Mouse (Mus musculus): ENCODE data around the gene Exog. TPM values are rescaled to one million over a fixed set of nuclear protein-coding genes. Genes with fewer than 3 reads are reported as not detected.

Gene Exog
- polyA plus RNA-seq, 1 experiment from 2014 or later, result 42.3 TPM

GRCm38 (mm10) chr9:119419852-119420438 lies 24.8 kb upstream of the Exog start:
- peaks cover 67% of the 10 kb centered on the region for H3K4me1 ChIP-seq

GRCm38 (mm10) chr9:119425217-119425975 lies 19.3 kb upstream of the Exog start:
- Histone ChIP-seq H3K4me3 (no peak overlapping the region), H3K27ac (peak overlapping the region; percentile 52; the same call in 1 of the 2 replicates), H3K9me3 (no peaks in the 10 kb centered on the region), H3K9ac (no peak overlapping the region; the same call in 1 of the 2 replicates), H3K36me3 (peaks cover 29% of the 10 kb centered on the region), H3K4me1 (peaks cover 55% of the 10 kb centered on the region), H3K27me3 (no peaks in the 10 kb centered on the region), H3K4me2 (replicated peaks) (peak overlapping the region; percentile 30; the same call in 1 of the 2 replicates)
- peak; percentile 88 for ATAC-seq (ENCODE audit: low FRiP score, low read depth)
- 25% methylated on average over 7 of the region's 7 CpGs for WGBS

More at GRCm38 (mm10) chr9:119419852-119420438, 24.8 kb upstream of the Exog start:
- no peak overlapping the region for H3K4me2 ChIP-seq (replicated peaks)
- H3K27ac ChIP-seq, result no peak overlapping the region
- no peak for ATAC-seq (ENCODE audit: low FRiP score, low read depth)
- H3K4me3 ChIP-seq, result no peak overlapping the region
- no peaks in the 10 kb centered on the region for H3K9me3 ChIP-seq
- H3K36me3 ChIP-seq, result no peaks in the 10 kb centered on the region
- no peaks in the 10 kb centered on the region for H3K27me3 ChIP-seq
- 82% methylated on average over 12 of the region's 12 CpGs for WGBS
- H3K9ac ChIP-seq, result no peak overlapping the region

- Histone ChIP-seq H3K9me3 (no peaks in the 10 kb centered on the region), H3K27me3 (no peaks in the 10 kb centered on the region), H3K4me1 (peaks cover 49% of the 10 kb centered on the region), H3K4me3 (no peak overlapping the region), H3K9ac (no peak overlapping the region; the same call in 1 of the 2 replicates), H3K4me2 (replicated peaks) (no peak overlapping the region), H3K36me3 (peaks cover 32% of the 10 kb centered on the region), H3K27ac (peak overlapping the region; percentile 52; the same call in 1 of the 2 replicates)
- no peak for ATAC-seq (ENCODE audit: low FRiP score, low read depth)
- WGBS, result 85% methylated on average over 13 of the region's 13 CpGs
Observed at GRCm38 (mm10) chr9:119425976-119426415, 18.7 kb upstream of the Exog start.

DNA sequence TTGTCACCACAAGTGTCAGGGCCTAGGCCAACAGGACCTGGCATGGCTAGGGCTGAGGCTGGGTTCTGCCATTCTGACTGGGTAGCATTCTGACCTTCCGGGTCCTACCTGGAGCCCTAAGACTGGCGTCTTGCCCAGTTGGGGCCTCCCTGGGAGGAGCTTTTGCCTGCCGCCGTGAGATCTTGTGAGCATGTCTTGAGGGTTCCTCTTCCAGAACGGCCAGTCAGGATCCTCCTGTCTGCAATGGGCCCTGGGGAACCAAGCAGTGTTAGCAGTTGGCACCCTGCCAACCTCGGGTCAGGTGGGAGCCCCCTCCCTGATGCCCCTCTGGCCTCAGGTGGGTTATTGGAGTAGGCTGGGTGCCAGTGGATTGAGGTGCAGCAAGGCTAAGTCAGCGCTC lies 18.3 kb upstream of the Exog start:
- ATAC-seq (ENCODE audit: low FRiP score, low read depth), result no peak
- Histone ChIP-seq H3K9me3 (no peaks in the 10 kb centered on the region), H3K4me3 (no peak overlapping the region), H3K36me3 (peaks cover 34% of the 10 kb centered on the region), H3K4me2 (replicated peaks) (no peak overlapping the region), H3K27me3 (no peaks in the 10 kb centered on the region), H3K9ac (no peak overlapping the region), H3K27ac (no peak overlapping the region), H3K4me1 (peaks cover 49% of the 10 kb centered on the region)
- 61% methylated on average over 7 of the region's 7 CpGs for WGBS

DNA sequence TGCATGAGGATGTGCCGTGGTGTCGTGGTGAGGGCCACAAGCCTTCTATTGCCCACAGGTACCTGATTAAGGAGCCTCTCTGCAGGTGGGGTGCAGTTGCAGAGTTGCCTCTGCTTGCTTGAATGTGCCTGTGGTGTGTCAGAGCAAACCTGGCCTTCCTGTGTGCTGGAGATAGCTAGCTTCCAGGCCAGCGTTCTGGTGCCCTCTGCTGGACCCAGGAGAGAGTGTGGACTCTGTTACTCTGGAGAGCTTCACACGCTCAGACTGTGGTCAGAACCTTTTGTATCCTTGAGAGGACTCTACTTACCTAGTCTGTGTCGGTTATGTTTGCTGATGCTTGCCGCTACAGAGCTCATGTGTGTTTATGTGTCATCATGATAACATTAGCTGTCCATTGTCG lies 14.4 kb upstream of the Exog start:
- H3K4me2 ChIP-seq (replicated peaks), result no peak overlapping the region
- H3K9ac ChIP-seq, result no peak overlapping the region
- no peak overlapping the region for H3K27ac ChIP-seq
- peaks cover 66% of the 10 kb centered on the region for H3K36me3 ChIP-seq
- peak; percentile 55; the same call in 1 of the 2 replicates for ATAC-seq (ENCODE audit: low FRiP score, low read depth)
- peaks cover 20% of the 10 kb centered on the region for H3K4me1 ChIP-seq
- H3K4me3 ChIP-seq, result no peak overlapping the region
- H3K9me3 ChIP-seq, result no peaks in the 10 kb centered on the region
- 63% methylated on average over 7 of the region's 7 CpGs for WGBS
- H3K27me3 ChIP-seq, result no peaks in the 10 kb centered on the region

DNA sequence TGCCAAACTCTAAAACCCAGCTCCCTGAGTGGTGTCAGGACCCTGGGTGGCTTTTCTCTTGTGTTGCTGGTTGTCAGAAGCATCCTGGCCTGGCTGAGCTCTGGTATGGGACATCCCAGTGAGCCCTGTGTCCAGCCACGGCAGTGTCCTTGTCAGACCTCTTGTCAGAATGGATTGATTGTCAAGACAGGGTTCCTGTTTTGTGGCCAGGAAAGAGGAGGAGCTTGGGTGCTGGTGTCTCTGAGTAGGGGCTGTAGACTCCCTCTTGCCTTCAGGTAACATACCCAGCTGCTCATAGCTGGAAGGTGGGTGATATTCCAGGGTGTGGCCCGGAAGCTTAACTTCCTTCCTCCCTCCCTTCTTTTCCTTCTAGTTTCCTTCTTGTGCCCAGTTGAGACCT lies 8.9 kb upstream of the Exog start:
- ATAC-seq (ENCODE audit: low FRiP score, low read depth), result no peak
- Histone ChIP-seq H3K27ac (no peak overlapping the region), H3K36me3 (peaks cover 71% of the 10 kb centered on the region), H3K27me3 (no peaks in the 10 kb centered on the region), H3K9ac (no peak overlapping the region), H3K4me2 (replicated peaks) (no peak overlapping the region), H3K4me3 (no peak overlapping the region), H3K9me3 (no peaks in the 10 kb centered on the region), H3K4me1 (no peaks in the 10 kb centered on the region)
- WGBS, result 87% methylated on average over 2 of the region's 2 CpGs

DNA sequence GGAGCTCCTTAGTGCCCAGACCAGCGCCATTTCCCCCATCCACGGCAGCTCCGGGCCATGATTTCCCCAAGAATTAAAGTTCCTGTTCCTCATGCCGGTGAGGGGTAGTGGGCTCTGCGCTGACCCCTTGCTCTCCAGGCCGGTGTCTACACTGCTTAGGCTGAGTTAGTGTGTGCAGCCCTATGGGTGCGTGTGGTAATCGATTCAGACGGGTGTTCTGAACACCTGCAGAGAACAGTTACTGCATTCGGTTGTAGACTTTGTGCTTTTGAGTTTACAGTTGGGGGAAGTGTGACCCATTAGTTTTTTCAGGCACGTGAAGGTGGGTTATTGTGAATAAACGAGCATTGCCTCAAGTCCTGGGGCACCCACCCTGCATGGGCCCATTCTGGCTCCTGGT lies 6.7 kb upstream of the Exog start:
- no peaks in the 10 kb centered on the region for H3K27me3 ChIP-seq
- H3K4me1 ChIP-seq, result no peaks in the 10 kb centered on the region
- H3K9me3 ChIP-seq, result no peaks in the 10 kb centered on the region
- ATAC-seq (ENCODE audit: low FRiP score, low read depth), result no peak
- WGBS, result 89% methylated on average over 12 of the region's 12 CpGs
- H3K36me3 ChIP-seq, result peaks cover 56% of the 10 kb centered on the region
- no peak overlapping the region for H3K9ac ChIP-seq
- no peak overlapping the region for H3K4me2 ChIP-seq (replicated peaks)
- H3K4me3 ChIP-seq, result no peak overlapping the region
- no peak overlapping the region for H3K27ac ChIP-seq

- H3K9ac ChIP-seq, result no peak overlapping the region
- H3K4me2 ChIP-seq (replicated peaks), result no peak overlapping the region
- no peak overlapping the region for H3K4me3 ChIP-seq
- whole genome bisulfite sequencing, result 87% methylated on average over 9 of the region's 9 CpGs
- H3K27me3 ChIP-seq, result no peaks in the 10 kb centered on the region
- ATAC-seq (ENCODE audit: low FRiP score, low read depth), result no peak
- no peaks in the 10 kb centered on the region for H3K4me1 ChIP-seq
- peaks cover 52% of the 10 kb centered on the region for H3K36me3 ChIP-seq
- no peak overlapping the region for H3K27ac ChIP-seq
- H3K9me3 ChIP-seq, result no peaks in the 10 kb centered on the region
Observed at GRCm38 (mm10) chr9:119438498-119439000, 6.2 kb upstream of the Exog start.

GRCm38 (mm10) chr9:119445737-119446136 lies 994 bp downstream of the Exog start:
- Histone ChIP-seq H3K4me1 (peaks cover 14% of the 10 kb centered on the region), H3K27me3 (no peaks in the 10 kb centered on the region), H3K9me3 (no peaks in the 10 kb centered on the region), H3K4me3 (peak overlapping the region; percentile 85), H3K9ac (peak overlapping the region; percentile 92), H3K27ac (no peak overlapping the region), H3K36me3 (peaks cover 42% of the 10 kb centered on the region), H3K4me2 (replicated peaks) (peak overlapping the region; percentile 89)
- WGBS, result 47% methylated on average over 6 of the region's 6 CpGs
- no peak for ATAC-seq (ENCODE audit: low FRiP score, low read depth)

DNA sequence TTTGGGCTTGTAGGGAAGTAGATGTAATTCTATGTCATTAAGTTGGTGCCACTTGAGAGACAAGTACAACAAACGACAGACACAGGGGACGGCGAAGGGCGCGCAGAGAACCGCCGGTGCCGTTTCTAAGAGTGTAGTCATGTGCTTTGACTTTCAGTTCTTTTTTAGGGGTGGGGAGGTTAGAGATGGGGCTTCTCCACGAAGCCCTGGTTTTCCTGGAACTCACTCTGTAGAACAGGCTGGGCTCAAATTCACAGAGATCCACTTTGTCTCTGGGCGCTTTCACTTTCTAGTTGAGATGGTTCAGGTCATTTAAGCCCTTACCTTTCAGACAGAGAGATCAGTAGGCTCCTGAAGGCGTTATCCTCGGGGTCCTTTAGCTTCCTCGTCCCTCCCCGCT lies 11.2 kb downstream of the Exog start:
- no peak overlapping the region for H3K9ac ChIP-seq
- H3K36me3 ChIP-seq, result peaks cover 71% of the 10 kb centered on the region
- 94% methylated on average over 14 of the region's 14 CpGs for WGBS
- no peaks in the 10 kb centered on the region for H3K4me1 ChIP-seq
- ATAC-seq (ENCODE audit: low FRiP score, low read depth), result no peak
- H3K4me2 ChIP-seq (replicated peaks), result no peak overlapping the region
- H3K27ac ChIP-seq, result no peak overlapping the region
- H3K9me3 ChIP-seq, result no peaks in the 10 kb centered on the region
- H3K4me3 ChIP-seq, result no peak overlapping the region
- H3K27me3 ChIP-seq, result no peaks in the 10 kb centered on the region

GRCm38 (mm10) chr9:119457122-119457521 lies 12.4 kb downstream of the Exog start:
- H3K9me3 ChIP-seq, result no peaks in the 10 kb centered on the region
- peaks cover 69% of the 10 kb centered on the region for H3K36me3 ChIP-seq
- H3K27ac ChIP-seq, result no peak overlapping the region
- H3K9ac ChIP-seq, result no peak overlapping the region
- ATAC-seq (ENCODE audit: low FRiP score, low read depth), result no peak
- no peaks in the 10 kb centered on the region for H3K4me1 ChIP-seq
- no peak overlapping the region for H3K4me2 ChIP-seq (replicated peaks)
- 89% methylated on average over 14 of the region's 14 CpGs for WGBS
- no peaks in the 10 kb centered on the region for H3K27me3 ChIP-seq
- H3K4me3 ChIP-seq, result no peak overlapping the region

DNA sequence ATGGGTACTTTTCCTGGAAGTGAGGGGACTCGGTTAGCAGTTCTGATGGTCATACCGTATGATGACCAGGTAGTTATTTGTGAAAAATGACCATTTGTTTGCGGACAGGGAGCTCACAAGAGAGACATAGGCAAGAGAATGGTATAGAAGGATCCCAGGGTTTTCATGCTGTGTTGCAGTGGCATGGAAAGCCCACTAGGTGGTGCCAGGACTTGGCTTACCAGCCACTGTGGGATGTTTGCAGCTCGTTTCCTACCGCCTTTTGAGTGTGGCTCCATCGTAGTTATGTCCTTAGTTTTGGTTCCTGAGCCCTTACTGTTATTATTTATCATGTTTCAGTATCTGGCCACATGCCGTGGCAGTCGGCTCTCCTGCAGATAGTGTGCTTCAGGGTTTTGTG lies 15.7 kb downstream of the Exog start:
- WGBS, result 50% methylated on average over 8 of the region's 8 CpGs
- ATAC-seq (ENCODE audit: low FRiP score, low read depth), result no peak
- H3K27ac ChIP-seq, result no peak overlapping the region
- H3K9me3 ChIP-seq, result no peaks in the 10 kb centered on the region
- no peaks in the 10 kb centered on the region for H3K4me1 ChIP-seq
- no peaks in the 10 kb centered on the region for H3K27me3 ChIP-seq
- peaks cover 82% of the 10 kb centered on the region for H3K36me3 ChIP-seq
- H3K4me2 ChIP-seq (replicated peaks), result no peak overlapping the region
- no peak overlapping the region for H3K9ac ChIP-seq
- H3K4me3 ChIP-seq, result no peak overlapping the region

All from limb, embryonic 13.5 days (tissue).